Mouse (Mus musculus) heart, adult 2 months (tissue): Measurements from ENCODE around the gene Tbc1d30. TPM values are rescaled to one million over a fixed set of nuclear protein-coding genes. Genes with fewer than 3 reads are reported as not detected.

ENCODE experiments used
- DNase-seq, 2 experiments: peaks; one replicate each; pipeline ENCODE4 v3.0.0; 2021
- H3K27ac ChIP-seq: fragments of 200-600 bp; 2 replicates; pipeline ENCODE4 v1.8.1; 2022
- H3K27me3 ChIP-seq: fragments of 200-500 bp; 2 replicates; pipeline ENCODE4 v1.6.1; 2012; ENCODE audit warnings: mild to moderate bottlenecking, low read length, inconsistent platforms, mixed read lengths; ENCODE audit not compliant: control insufficient read depth, insufficient read depth
- H3K36me3 ChIP-seq: fragments of 200-500 bp; 2 replicates; pipeline ENCODE4 v1.6.1; 2012; ENCODE audit warnings: low read length, inconsistent platforms; ENCODE audit not compliant: control insufficient read depth, insufficient read depth
- H3K4me1 ChIP-seq: fragments of 200-500 bp; 2 replicates; pipeline ENCODE4 v1.6.1; 2011; ENCODE audit warnings: low read length; ENCODE audit not compliant: control insufficient read depth, insufficient read depth
- H3K4me3 ChIP-seq: fragments of 200-600 bp; 2 replicates; pipeline ENCODE4 v1.8.1; 2022
- H3K79me2 ChIP-seq: fragments of 200-500 bp; replicated peaks from 2 replicates; pipeline ENCODE4 v1.6.1; 2012; ENCODE audit warnings: mild to moderate bottlenecking, inconsistent platforms, low read length, moderate library complexity, mixed read lengths; ENCODE audit not compliant: control insufficient read depth, insufficient read depth
- H3K9ac ChIP-seq: fragments of 200-500 bp; 2 replicates; pipeline ENCODE4 v1.6.1; 2012; ENCODE audit warnings: low read depth, mild to moderate bottlenecking, control low read depth, inconsistent platforms, low read length, mixed read lengths
- CTCF ChIP-seq: fragments of 200-600 bp; IDR thresholded peaks from 2 replicates; pipeline ENCODE4 v1.8.1; 2022; ENCODE audit warnings: antibody characterized with exemption, mild to moderate bottlenecking, moderate library complexity
- EP300 ChIP-seq: fragments of 200-500 bp; IDR thresholded peaks from 2 replicates; pipeline ENCODE4 v1.6.1; 2011; ENCODE audit warnings: low read depth, low read length, control low read depth; ENCODE audit not compliant: insufficient read depth
- POLR2A ChIP-seq: fragments of 200-500 bp; IDR thresholded peaks from 2 replicates; pipeline ENCODE4 v1.6.1; 2011; ENCODE audit warnings: mild to moderate bottlenecking, low read depth, low read length, control low read depth; ENCODE audit not compliant: insufficient read depth
- WGBS: fragments of 180-500 bp; shearing (Covaris S2); methylation state at CpG from one replicate; pipeline ENCODE4 v1.1.7; 2018; 5-methylcytosine and 5-hydroxymethylcytosine counted together
- intact Hi-C: fragments of 180-260 bp; cut with DNase I; formaldehyde crosslinking; loops from one replicate; pipeline ENCODE4 v1.15.1; 2025
- long read RNA-seq: library from polyadenylated mRNA; stranded (forward); transcript quantifications from one replicate; pipeline ENCODE4 v2.0.0, GENCODE M21; 2021
- polyA plus RNA-seq: library from polyadenylated mRNA; depleted of rRNA; stranded (reverse); fragments of >200 nt; gene quantifications from 2 replicates; pipeline ENCODE4 v1.2.3, GENCODE M21; 2012; rRNA removed
- total RNA-seq, 2 experiments: library from RNA; stranded (reverse); gene quantifications; 2 replicates each; pipeline ENCODE4 v1.2.3; 2021

Tbc1d30 gene
- 1 to 10 TPM; 1.8 to 1.9 TPM for total RNA-seq
- 0.61 and 0.91 TPM in 2 replicates for polyA plus RNA-seq
- long read RNA-seq, partial matches to known transcripts = 0 of 1 reads
- long read RNA-seq, other reads (novel, unspliced or antisense) = 1 of 1 reads

GRCm38 (mm10) chr10:121351066-121351581 lies at the start of gene Tbc1d30:
Gene Tbc1d30, minus strand, starts transcription at chr10:121351278.
- Histone ChIP-seq H3K9ac (peak within 1 kb of the TSS; percentile 78), H3K4me3 (peak within 1 kb of the TSS; percentile 81), H3K4me1 (peaks cover 3% of the 10 kb centered on the region), H3K27ac (peak within 1 kb of the TSS; percentile 3), H3K27me3 (no peaks in the 10 kb centered on the region), H3K79me2 (no peaks in the 10 kb centered on the region), H3K36me3 (no peaks in the 10 kb centered on the region)
- peak; percentile 77 to 81 for DNase-seq
- WGBS = under 1% methylated on average over 59 of the region's 61 CpGs
- TF ChIP-seq CTCF (peak; percentile 43), POLR2A (no peak), EP300 (no peak)
- intact Hi-C loops = no loop called here

- H3K4me3 ChIP-seq = no peak overlapping the region
- no peak for DNase-seq
- H3K79me2 ChIP-seq = no peaks in the 10 kb centered on the region
- no peak overlapping the region for H3K27ac ChIP-seq
- no peak for TF ChIP-seq CTCF
- TF ChIP-seq EP300 = no peak
- TF ChIP-seq POLR2A = no peak
- no peaks in the 10 kb centered on the region for H3K36me3 ChIP-seq
- H3K9ac ChIP-seq = no peak overlapping the region
- intact Hi-C loops = no loop called here
- H3K4me1 ChIP-seq = no peaks in the 10 kb centered on the region
- no peaks in the 10 kb centered on the region for H3K27me3 ChIP-seq
- 89% methylated on average over 7 of the region's 7 CpGs for WGBS
Measured at GRCm38 (mm10) chr10:121398599-121398998, 47.5 kb upstream of the Tbc1d30 start.

GRCm38 (mm10) chr10:121395542-121396176 lies 44.6 kb upstream of the Tbc1d30 start:
- intact Hi-C loops = no loop called here
- Histone ChIP-seq H3K9ac (no peak overlapping the region), H3K4me1 (no peaks in the 10 kb centered on the region), H3K36me3 (no peaks in the 10 kb centered on the region), H3K27ac (no peak overlapping the region), H3K79me2 (no peaks in the 10 kb centered on the region), H3K27me3 (no peaks in the 10 kb centered on the region), H3K4me3 (no peak overlapping the region)
- DNase-seq = peak in 1 of 2 experiments; percentile 20
- no peak for TF ChIP-seq EP300
- TF ChIP-seq POLR2A = no peak
- TF ChIP-seq CTCF = no peak
- 71% methylated on average over 20 of the region's 20 CpGs for WGBS

GRCm38 (mm10) chr10:121394789-121395325 lies 43.8 kb upstream of the Tbc1d30 start:
- Histone ChIP-seq H3K36me3 (no peaks in the 10 kb centered on the region), H3K9ac (no peak overlapping the region), H3K27ac (no peak overlapping the region), H3K4me3 (no peak overlapping the region), H3K27me3 (no peaks in the 10 kb centered on the region), H3K79me2 (no peaks in the 10 kb centered on the region), H3K4me1 (no peaks in the 10 kb centered on the region)
- 88% methylated on average over 18 of the region's 18 CpGs for WGBS
- TF ChIP-seq CTCF (no peak), EP300 (no peak), POLR2A (no peak)
- intact Hi-C loops = no loop called here
- no peak for DNase-seq

- no peak for TF ChIP-seq EP300
- no peak for TF ChIP-seq CTCF
- no peak for TF ChIP-seq POLR2A
- H3K79me2 ChIP-seq = no peaks in the 10 kb centered on the region
- no peaks in the 10 kb centered on the region for H3K4me1 ChIP-seq
- no peak for DNase-seq
- no peaks in the 10 kb centered on the region for H3K27me3 ChIP-seq
- no peaks in the 10 kb centered on the region for H3K36me3 ChIP-seq
- WGBS = 82% methylated on average over 6 of the region's 6 CpGs
- intact Hi-C loops = no loop called here
- H3K9ac ChIP-seq = no peak overlapping the region
- no peak overlapping the region for H3K4me3 ChIP-seq
- no peak overlapping the region for H3K27ac ChIP-seq
Measured at GRCm38 (mm10) chr10:121394270-121394669, 43.2 kb upstream of the Tbc1d30 start.

- Histone ChIP-seq H3K36me3 (no peaks in the 10 kb centered on the region), H3K4me3 (no peak overlapping the region), H3K79me2 (no peaks in the 10 kb centered on the region), H3K9ac (no peak overlapping the region), H3K27ac (no peak overlapping the region), H3K27me3 (no peaks in the 10 kb centered on the region), H3K4me1 (no peaks in the 10 kb centered on the region)
- DNase-seq = no peak
- intact Hi-C loops = no loop called here
- TF ChIP-seq EP300 (no peak), POLR2A (no peak), CTCF (no peak)
- WGBS = 98% methylated on average over 8 of the region's 8 CpGs
Measured at GRCm38 (mm10) chr10:121391901-121392300, 40.8 kb upstream of the Tbc1d30 start.
